Mouse (Mus musculus): ENCODE measurements around the gene Olfr357. TPM values are rescaled to one million over a fixed set of nuclear protein-coding genes. Genes with fewer than 3 reads are reported as not detected.

The Olfr357 gene
- not detected in 2 replicates for polyA plus RNA-seq (2012; rRNA removed)

DNA sequence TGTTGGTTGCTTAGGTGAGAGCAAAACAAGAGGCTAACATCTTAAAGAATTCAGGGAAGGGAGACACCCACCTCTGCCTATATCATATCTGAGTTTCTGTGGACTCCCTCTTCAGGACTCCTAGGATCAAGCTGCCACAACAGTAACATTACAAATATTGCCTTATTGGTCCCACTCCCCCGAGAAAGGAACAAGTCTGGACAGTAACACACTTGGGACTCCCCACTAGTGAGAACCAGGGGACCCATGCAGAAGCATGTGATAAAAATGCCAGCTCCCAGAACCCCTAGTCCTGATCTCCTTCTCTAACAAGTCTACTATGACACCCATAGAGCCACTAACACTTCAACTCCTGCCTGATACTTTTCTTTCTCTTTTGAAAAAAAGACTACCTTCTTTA lies at the start of gene Olfr357:
Gene Olfr357, plus strand, starts transcription at position 301 of the 400 bp plus-strand sequence.
- no peaks in the 10 kb centered on the region for H3K4me1 ChIP-seq (ENCODE audit: control insufficient read depth, insufficient read depth, low read length)
- TF ChIP-seq POLR2A (IDR thresholded peaks at IDR 0.05; ENCODE audit: extremely low read depth, insufficient read depth, low read length) (no peak), CTCF (IDR thresholded peaks at IDR 0.05; ENCODE audit: extremely low read depth, insufficient read depth, low read length) (no peak)
- no peak within 1 kb of the TSS for H3K4me3 ChIP-seq (ENCODE audit: insufficient read depth, low read length)
- no peak within 1 kb of the TSS for H3K27ac ChIP-seq (ENCODE audit: insufficient read depth, low read length)

DNA sequence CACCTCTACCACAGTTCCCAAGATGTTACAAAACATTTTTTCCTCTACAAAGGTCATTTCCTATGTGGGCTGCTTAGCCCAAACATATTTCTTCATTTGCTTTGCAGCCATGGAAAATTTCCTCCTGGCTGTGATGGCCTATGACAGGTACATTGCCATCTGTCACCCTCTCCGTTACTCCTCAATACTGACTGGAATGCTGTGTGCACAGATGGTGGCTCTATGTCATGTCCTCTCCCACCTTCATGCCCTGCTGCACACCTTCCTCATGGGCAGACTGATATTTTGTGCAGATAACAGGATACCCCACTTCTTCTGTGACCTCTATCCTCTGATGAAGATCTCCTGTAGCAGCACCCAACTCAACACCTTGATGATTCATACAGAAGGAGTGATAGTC lies 3.4 kb downstream of the Olfr357 start:
- Histone ChIP-seq H3K27ac (ENCODE audit: insufficient read depth, low read length) (no peak overlapping the region), H3K4me1 (ENCODE audit: control insufficient read depth, insufficient read depth, low read length) (no peaks in the 10 kb centered on the region), H3K4me3 (ENCODE audit: insufficient read depth, low read length) (no peak overlapping the region)
- TF ChIP-seq CTCF (IDR thresholded peaks at IDR 0.05; ENCODE audit: extremely low read depth, insufficient read depth, low read length) (no peak), POLR2A (IDR thresholded peaks at IDR 0.05; ENCODE audit: extremely low read depth, insufficient read depth, low read length) (no peak)

DNA sequence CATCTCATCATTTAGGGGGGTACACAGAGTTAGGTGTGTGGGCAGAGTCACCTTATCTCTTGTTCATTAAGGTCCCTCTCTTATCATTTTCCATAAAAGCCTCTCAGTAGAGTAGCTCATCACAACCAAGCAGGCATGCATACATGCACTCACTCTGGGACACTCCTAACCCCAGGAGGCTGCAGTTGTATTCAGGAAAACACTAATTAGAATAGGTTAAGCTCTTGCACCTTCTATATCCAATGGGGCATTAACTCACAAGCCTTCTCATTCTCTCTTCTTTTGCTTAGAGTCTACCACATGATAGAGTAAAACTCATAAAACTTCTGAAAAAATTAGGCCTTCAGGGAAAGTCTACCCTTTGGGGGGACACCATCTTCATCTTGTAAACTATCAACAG lies 15.6 kb downstream of the Olfr357 start, which contains the start of gene Olfr358:
Gene Olfr358, minus strand, starts transcription at position 101 of the 400 bp plus-strand sequence.
- Histone ChIP-seq H3K4me1 (ENCODE audit: control insufficient read depth, insufficient read depth, low read length) (no peaks in the 10 kb centered on the region), H3K27ac (ENCODE audit: insufficient read depth, low read length) (no peak within 1 kb of the TSS), H3K4me3 (ENCODE audit: insufficient read depth, low read length) (no peak within 1 kb of the TSS)
- TF ChIP-seq POLR2A (IDR thresholded peaks at IDR 0.05; ENCODE audit: extremely low read depth, insufficient read depth, low read length) (no peak), CTCF (IDR thresholded peaks at IDR 0.05; ENCODE audit: extremely low read depth, insufficient read depth, low read length) (no peak)

Other genes with a start within 250 kb of the Olfr357 start
- gene Olfr348, start 209.6 kb upstream of the Olfr357 start, polyA plus RNA-seq (2012; rRNA removed), result not detected in 2 replicates
- not detected in 2 replicates for gene Olfr50, start 203.3 kb upstream of the Olfr357 start, polyA plus RNA-seq (2012; rRNA removed)
- not detected in 2 replicates for gene Olfr3, start 176.8 kb upstream of the Olfr357 start, polyA plus RNA-seq (2012; rRNA removed)
- gene Olfr350, start 147.5 kb upstream of the Olfr357 start, polyA plus RNA-seq (2012; rRNA removed), result not detected in 2 replicates
- gene Olfr351, start 131.2 kb upstream of the Olfr357 start, polyA plus RNA-seq (2012; rRNA removed), result not detected in 2 replicates
- gene Olfr352, start 125.4 kb upstream of the Olfr357 start, polyA plus RNA-seq (2012; rRNA removed), result not detected in 2 replicates
- gene Olfr353, start 100.9 kb upstream of the Olfr357 start, polyA plus RNA-seq (2012; rRNA removed), result not detected in 2 replicates
- not detected in 2 replicates for gene Olfr354, start 88.1 kb upstream of the Olfr357 start, polyA plus RNA-seq (2012; rRNA removed)
- not detected in 2 replicates for gene Olfr355, start 64.9 kb upstream of the Olfr357 start, polyA plus RNA-seq (2012; rRNA removed)
- not detected in 2 replicates for gene Olfr356, start 56.7 kb upstream of the Olfr357 start, polyA plus RNA-seq (2012; rRNA removed)
- not detected in 2 replicates for gene Olfr358, start 15.5 kb downstream of the Olfr357 start, polyA plus RNA-seq (2012; rRNA removed)
- gene Olfr360, start 71.9 kb downstream of the Olfr357 start, polyA plus RNA-seq (2012; rRNA removed), result not detected in 2 replicates
- gene Olfr361, start 95.5 kb downstream of the Olfr357 start, polyA plus RNA-seq (2012; rRNA removed), result not detected in 2 replicates
- not detected in 2 replicates for gene Olfr362, start 124.1 kb downstream of the Olfr357 start, polyA plus RNA-seq (2012; rRNA removed)
- not detected in 2 replicates for gene Olfr364-ps1, start 145.5 kb downstream of the Olfr357 start, polyA plus RNA-seq (2012; rRNA removed)
- gene Olfr365, start 194.4 kb downstream of the Olfr357 start, polyA plus RNA-seq (2012; rRNA removed), result not detected in 2 replicates
- not detected in 2 replicates for gene Olfr366, start 217.7 kb downstream of the Olfr357 start, polyA plus RNA-seq (2012; rRNA removed)